Comparison of ENCODE assay signal across 24 mouse cellular contexts in the genomic region with DNA sequence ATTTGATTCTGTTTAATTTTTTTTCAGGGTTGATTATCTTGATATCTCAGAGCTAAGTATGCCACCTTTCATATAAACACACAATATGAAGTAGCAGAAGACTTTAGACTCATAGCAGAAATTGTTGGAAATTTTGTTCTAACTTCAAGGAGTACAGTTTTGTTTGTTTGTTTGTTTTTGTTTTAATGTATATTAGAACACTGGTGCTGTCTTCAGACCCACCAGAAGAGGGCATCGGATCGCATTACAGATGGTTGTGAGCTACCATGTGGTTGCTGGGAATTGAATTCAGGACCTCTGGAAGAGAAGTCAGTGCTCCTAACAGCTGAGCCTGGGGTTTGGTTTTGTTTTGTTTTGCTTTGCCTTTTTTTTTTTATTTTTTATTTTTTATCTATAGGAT. TPM values are rescaled to one million over a fixed set of nuclear protein-coding genes. Genes with fewer than 3 reads are reported as not detected.
DNase-seq lines count a peak whose midpoint lies in the region; ATAC-seq and TF ChIP-seq lines count a peak whose summit lies in the region.
"Had no signal": no experiment of that assay in that cellular context is flagged by ENCODE, and none has a peak within 500 bp of the region (broad histone marks: within the 10 kb centered on the region; RNA-seq: fewer than 3 reads in every experiment).

No protein-coding gene starts in this region.

- no peak for DNase-seq in gastrocnemius, adult 2 months
- no peak for DNase-seq in gastrocnemius, postnatal 10 days
- no peak for DNase-seq in left cerebral cortex, adult 2 months (ENCODE audit: extremely low spot score in 1 of 2, low spot score in 2 of 2)
- no peak for DNase-seq in left cerebral cortex, postnatal 10 days (ENCODE audit: extremely low spot score in 1 of 2, low spot score in 2 of 2)
- peak; percentile 16 for DNase-seq in thymus, postnatal 14 days
- DNase-seq in thymus, postnatal 10 days (ENCODE audit: low spot score in 2 of 2): no peak
- DNase-seq in stomach, postnatal 0 days (ENCODE audit: low spot score): no peak
- DNase-seq in right cerebral cortex, postnatal 4 days: no peak
- DNase-seq: adrenal gland, postnatal 36 days; cerebellum, adult 9-10 months; gastrocnemius, postnatal 14 days; heart, adult 18-20 months; left cerebral cortex, postnatal 4 days; lung, adult 18-20 months; lung, postnatal 4 days; retina, postnatal 1 day; thymus, adult 2 months had no signal

- no peaks in the 10 kb centered on the region for H3K4me1 ChIP-seq in stomach, postnatal 0 days (replicated peaks; ENCODE audit: control insufficient read depth, insufficient read depth)
- H3K4me1 ChIP-seq: forebrain, embryonic 15.5 days; hindbrain, embryonic 13.5 days; limb, embryonic 15.5 days; midbrain, embryonic 15.5 days; neural tube, embryonic 13.5 days had no signal

- TF ChIP-seq EP300 in stomach, postnatal 0 days (optimal IDR thresholded peaks at IDR 0.05): no peak

- H3K4me3 ChIP-seq in gastrocnemius, adult 2 months: no peak overlapping the region
- no peak overlapping the region for H3K4me3 ChIP-seq in left cerebral cortex, adult 2 months
- no peak overlapping the region for H3K4me3 ChIP-seq in stomach, postnatal 0 days (ENCODE audit: low read depth, low read length)
- H3K4me3 ChIP-seq: forebrain, embryonic 15.5 days; hindbrain, embryonic 13.5 days; limb, embryonic 15.5 days; midbrain, embryonic 15.5 days; myocyte; neural tube, embryonic 13.5 days had no signal

- no peak overlapping the region for H3K27ac ChIP-seq in gastrocnemius, adult 2 months
- no peak overlapping the region for H3K27ac ChIP-seq in left cerebral cortex, adult 2 months
- H3K27ac ChIP-seq in stomach, postnatal 0 days (replicated peaks): no peak overlapping the region
- H3K27ac ChIP-seq: forebrain, embryonic 15.5 days; hindbrain, embryonic 13.5 days; limb, embryonic 15.5 days; midbrain, embryonic 15.5 days; neural tube, embryonic 13.5 days had no signal

- peaks cover 24% of the 10 kb centered on the region for H3K36me3 ChIP-seq in stomach, postnatal 0 days (ENCODE audit: control insufficient read depth, insufficient read depth, low read length)

- H3K9me3 ChIP-seq in stomach, postnatal 0 days (ENCODE audit: control insufficient read depth, low read length): no peaks in the 10 kb centered on the region
- H3K9me3 ChIP-seq: forebrain, embryonic 15.5 days; hindbrain, embryonic 13.5 days; limb, embryonic 15.5 days; midbrain, embryonic 15.5 days; neural tube, embryonic 13.5 days had no signal

- H3K27me3 ChIP-seq in stomach, postnatal 0 days (ENCODE audit: control insufficient read depth, insufficient read depth, low read length): no peaks in the 10 kb centered on the region
- H3K27me3 ChIP-seq: forebrain, embryonic 15.5 days; hindbrain, embryonic 13.5 days; limb, embryonic 15.5 days; midbrain, embryonic 15.5 days; neural tube, embryonic 13.5 days had no signal

- TF ChIP-seq CTCF in gastrocnemius, adult 2 months (IDR thresholded peaks at IDR 0.05): peak; percentile 44
- peak; percentile 21; the same call in 1 of the 2 replicates for TF ChIP-seq CTCF in left cerebral cortex, adult 2 months (IDR thresholded peaks at IDR 0.05)
- peak; percentile 31 for TF ChIP-seq CTCF in stomach, postnatal 0 days (IDR thresholded peaks at IDR 0.05; ENCODE audit: low read depth)

- H3K9ac ChIP-seq in stomach, postnatal 0 days (ENCODE audit: low read length): no peak overlapping the region
- H3K9ac ChIP-seq: forebrain, embryonic 15.5 days; hindbrain, embryonic 13.5 days; limb, embryonic 15.5 days; midbrain, embryonic 15.5 days; neural tube, embryonic 13.5 days had no signal

- no peak for ATAC-seq in stomach, postnatal 0 days (ENCODE audit: low FRiP score, low TSS enrichment)
- ATAC-seq: forebrain, embryonic 15.5 days; inflammation-experienced regulatory T-cells, adult 6 months; midbrain, embryonic 15.5 days had no signal

- 97% methylated on average over 2 of the region's 2 CpGs for WGBS in stomach, postnatal 0 days

- intact Hi-C loops in gastrocnemius, adult 2 months (cut with DNase I): no loop called here
- intact Hi-C loops in left cerebral cortex, adult 2 months (cut with DNase I): loop anchor here (10.0 kb wide), 1 partner anchor 1958 kb away; a partner anchor contains a TSS
- intact Hi-C loops in left cerebral cortex, postnatal 10 days (cut with DNase I): no loop called here

- H3K4me2 ChIP-seq in stomach, postnatal 0 days (replicated peaks; ENCODE audit: low read depth): no peak overlapping the region
- H3K4me2 ChIP-seq: forebrain, embryonic 15.5 days; hindbrain, embryonic 13.5 days; limb, embryonic 15.5 days; midbrain, embryonic 15.5 days; neural tube, embryonic 13.5 days had no signal

RNA-seq across cellular contexts. Expression of a gene that starts 20.7 kb away (rescaled TPM):
- 10 to 100 TPM; 30.3 to 43.4 TPM for total RNA-seq in gastrocnemius, adult 2 months (2021)
- 10 to 100 TPM; 47.5 to 55.2 TPM for total RNA-seq in gastrocnemius, postnatal 10 days (2021)
- 10 to 100 TPM; 33.7 to 33.8 TPM for total RNA-seq in left cerebral cortex, adult 2 months (2021)
- total RNA-seq in left cerebral cortex, postnatal 10 days (2021): 10 to 100 TPM; 36.9 to 37.2 TPM
- polyA plus RNA-seq in stomach, postnatal 0 days (2015; fragmentation: Nextera tagmentation; extraction: Ambion mirVana): 66.0 and 83.7 TPM in 2 replicates

RNA-seq across cellular contexts. Expression of a gene that starts 20.8 kb away (rescaled TPM):
- total RNA-seq in gastrocnemius, adult 2 months (2021): 1 to 10 TPM; 2.2 to 3.2 TPM
- total RNA-seq in gastrocnemius, postnatal 10 days (2021): 1 to 10 TPM; 3.9 to 7.2 TPM
- total RNA-seq in left cerebral cortex, adult 2 months (2021): 1 to 10 TPM; 2.9 TPM
- 1 to 10 TPM; 2.4 to 4.3 TPM for total RNA-seq in left cerebral cortex, postnatal 10 days (2021)
- polyA plus RNA-seq in stomach, postnatal 0 days (2015; fragmentation: Nextera tagmentation; extraction: Ambion mirVana): 1.6 and 2.0 TPM in 2 replicates
